In genomic region chr9:56100041-56100522, GRCm38 (mm10) we compare ENCODE assay signal across 14 mouse cellular contexts. TPM values are rescaled to one million over a fixed set of nuclear protein-coding genes. Genes with fewer than 3 reads are reported as not detected.
DNase-seq lines count a peak whose midpoint lies in the region; TF ChIP-seq lines count a peak whose summit lies in the region.
"Had no signal": no experiment of that assay in that cellular context is flagged by ENCODE, and none has a peak within 500 bp of the region (broad histone marks: within the 10 kb centered on the region; RNA-seq: fewer than 3 reads in every experiment).

No protein-coding gene starts in this region.

- peaks cover 3% of the 10 kb centered on the region for H3K9me3 ChIP-seq in CH12.LX (replicated peaks; ENCODE audit: low read length)
- H3K9me3 ChIP-seq: forebrain, embryonic 13.5 days; limb, embryonic 15.5 days; lung, embryonic 15.5 days; neural tube, embryonic 15.5 days had no signal

- in situ Hi-C loops in CH12.LX (cut with MboI; ENCODE audit: low pct_ligation_motif_present, low pct_unique_long_range_greater_than_20kb, low sequenced_read_pairs), result no loop called here

- TF ChIP-seq CTCF in spleen, adult 2 months (IDR thresholded peaks at IDR 0.05; ENCODE audit: extremely low read depth, insufficient read depth, insufficient read length, insufficient replicate concordance), result no peak
- no peak for TF ChIP-seq CTCF in CH12.LX (conservative IDR thresholded peaks at IDR 0.05 in 1 of 2, IDR thresholded peaks at IDR 0.05 in 1 of 2; ENCODE audit: low read depth in 2 of 2, low read length in 2 of 2)

- no peak for TF ChIP-seq POLR2A in spleen, adult 2 months (IDR thresholded peaks at IDR 0.05; ENCODE audit: low read depth, low read length)
- peak; percentile 33; the same call in 1 of the 2 replicates for TF ChIP-seq POLR2A in CH12.LX (IDR thresholded peaks at IDR 0.05; ENCODE audit: low read depth, low read length)

- H3K27me3 ChIP-seq in spleen, adult 2 months (ENCODE audit: control insufficient read depth, insufficient read depth, low read length), result no peaks in the 10 kb centered on the region
- H3K27me3 ChIP-seq in CH12.LX (replicated peaks), result no peaks in the 10 kb centered on the region
- H3K27me3 ChIP-seq in splenic B cell, adult 2 months (ENCODE audit: control insufficient read depth, insufficient read depth, low read length, poor library complexity, severe bottlenecking), result no peaks in the 10 kb centered on the region
- H3K27me3 ChIP-seq: forebrain, embryonic 13.5 days; limb, embryonic 15.5 days; lung, embryonic 15.5 days; neural tube, embryonic 15.5 days had no signal

- 30% methylated on average over 7 of the region's 7 CpGs for WGBS in spleen, adult 2 months

- peaks cover 34% of the 10 kb centered on the region for H3K4me1 ChIP-seq in spleen, adult 2 months (ENCODE audit: control insufficient read depth, insufficient read depth, insufficient read length)
- peaks cover 39 to 92% of the 10 kb centered on the region in 2 experiments for H3K4me1 ChIP-seq in CH12.LX (ENCODE audit: control insufficient read depth in 1 of 2, insufficient read depth in 2 of 2)
- H3K4me1 ChIP-seq: forebrain, embryonic 13.5 days; limb, embryonic 15.5 days; lung, embryonic 15.5 days had no signal

- DNase-seq in spleen, adult 2 months (ENCODE audit: low read depth in 1 of 2, low spot score in 2 of 2), result peak in 1 of 2 experiments; percentile 44
- DNase-seq in spleen, adult 12 weeks (ENCODE audit: low spot score), result no peak
- peak; percentile 92 for DNase-seq in CH12.LX (ENCODE audit: extremely low read depth)
- DNase-seq in induced T-regulatory cell, adult 2 months (ENCODE audit: low read depth), result peak; percentile 46
- peak; percentile 81 for DNase-seq in splenic B cell, adult 2 months (ENCODE audit: low read depth, low spot score)
- DNase-seq in left cerebral cortex, adult 9 months (ENCODE audit: low spot score in 2 of 2), result no peak
- no peak for DNase-seq in cerebellum, adult 8-10 months
- DNase-seq: cerebellum, adult 11 months; kidney, postnatal 14 days; thymus, adult 18-20 months had no signal

- H3K9ac ChIP-seq in CH12.LX (ENCODE audit: insufficient read depth, low read depth), result no peak overlapping the region
- H3K9ac ChIP-seq: forebrain, embryonic 13.5 days; limb, embryonic 15.5 days; lung, embryonic 15.5 days; neural tube, embryonic 15.5 days had no signal

- no peak; the same call in 1 of the 2 replicates for TF ChIP-seq EP300 in CH12.LX (IDR thresholded peaks at IDR 0.05; ENCODE audit: low read length)

- H3K27ac ChIP-seq in spleen, adult 2 months (ENCODE audit: insufficient read depth, low read length), result peak overlapping the region; percentile 40
- H3K27ac ChIP-seq in CH12.LX (ENCODE audit: insufficient read depth, low read depth), result peak overlapping the region; percentile 92
- H3K27ac ChIP-seq: forebrain, embryonic 13.5 days; limb, embryonic 15.5 days; lung, embryonic 15.5 days; neural tube, embryonic 15.5 days had no signal

- H3K79me2 ChIP-seq in CH12.LX (replicated peaks; ENCODE audit: control insufficient read depth, extremely low read depth, insufficient read depth, poor library complexity, severe bottlenecking), result no peaks in the 10 kb centered on the region

- H3K36me3 ChIP-seq in spleen, adult 2 months (ENCODE audit: control insufficient read depth, insufficient read depth, low read length), result peaks cover 1% of the 10 kb centered on the region; the same call in 1 of the 2 replicates
- H3K36me3 ChIP-seq in CH12.LX (replicated peaks in 1 of 2; ENCODE audit: control insufficient read depth in 1 of 2, insufficient read depth in 1 of 2, low read length in 1 of 2), result peaks cover 0 to 23% of the 10 kb centered on the region in 2 experiments
- H3K36me3 ChIP-seq in splenic B cell, adult 2 months (ENCODE audit: control insufficient read depth, insufficient read depth, low read length, poor library complexity, severe bottlenecking), result no peaks in the 10 kb centered on the region
- H3K36me3 ChIP-seq: limb, embryonic 15.5 days; lung, embryonic 15.5 days; neural tube, embryonic 15.5 days had no signal

- H3K4me2 ChIP-seq in CH12.LX (ENCODE audit: insufficient read depth, low read depth, poor library complexity, severe bottlenecking), result peak overlapping the region; percentile 52
- H3K4me2 ChIP-seq: forebrain, embryonic 13.5 days; limb, embryonic 15.5 days; lung, embryonic 15.5 days; neural tube, embryonic 15.5 days had no signal

- TF ChIP-seq RAD21 in CH12.LX (IDR thresholded peaks at IDR 0.05; ENCODE audit: low read depth, low read length), result no peak; the same call in 1 of the 2 replicates

- H3K4me3 ChIP-seq in spleen, adult 2 months (ENCODE audit: extremely low read depth, insufficient read depth, insufficient read length), result no peak overlapping the region
- no peak overlapping the region for H3K4me3 ChIP-seq in CH12.LX (replicated peaks in 1 of 3; ENCODE audit: low read depth in 2 of 3, low read length in 2 of 3, poor library complexity in 1 of 3)
- H3K4me3 ChIP-seq: forebrain, embryonic 13.5 days; limb, embryonic 15.5 days; lung, embryonic 15.5 days; neural tube, embryonic 15.5 days had no signal

- dilution Hi-C loops in CH12.LX (cut with MboI; ENCODE audit: extremely low pct_ligation_motif_present, extremely low pct_unique_long_range_greater_than_20kb, low sequenced_read_pairs), result no loop called here

TF ChIP-seq in CH12.LX, 34 proteins besides CTCF, POLR2A, EP300 and RAD21:
- TF ChIP-seq MAFK (IDR thresholded peaks at IDR 0.05; ENCODE audit: insufficient replicate concordance, low read length) (peak; percentile 47; the same call in 1 of the 2 replicates), MYC (IDR thresholded peaks at IDR 0.05; ENCODE audit: low read depth, low read length) (peak; percentile 38; the same call in 1 of the 2 replicates), JUND (conservative IDR thresholded peaks at IDR 0.05; ENCODE audit: low read depth, low read length) (no peak), JUN (IDR thresholded peaks at IDR 0.05; ENCODE audit: insufficient read depth, low read depth, low read length) (0 out of 2 replicates have a peak, but pooled peaks have one; percentile 16), UBTF (IDR thresholded peaks at IDR 0.05; ENCODE audit: low read depth, low read length) (no peak), ETS1 (conservative IDR thresholded peaks at IDR 0.05; ENCODE audit: low read depth, low read length) (peak; percentile 84), MEF2A (IDR thresholded peaks at IDR 0.05; ENCODE audit: borderline replicate concordance, low read depth, low read length) (peak; percentile 76), ZC3H11A (IDR thresholded peaks at IDR 0.05; ENCODE audit: low read depth, low read length) (no peak), TCF12 (IDR thresholded peaks at IDR 0.05; ENCODE audit: low read depth, low read length) (peak; percentile 96), RCOR1 (conservative IDR thresholded peaks at IDR 0.05; ENCODE audit: low read depth, low read length) (no peak; the same call in 1 of the 2 replicates), NELFE (IDR thresholded peaks at IDR 0.05; ENCODE audit: low read depth, low read length) (0 out of 2 replicates have a peak, but pooled peaks have one; percentile 12), HCFC1 (IDR thresholded peaks at IDR 0.05; ENCODE audit: low read depth, low read length) (peak; percentile 47), TBP (conservative IDR thresholded peaks at IDR 0.05; ENCODE audit: low read depth, low read length) (peak; percentile 70), NRF1 (IDR thresholded peaks at IDR 0.05; ENCODE audit: low read depth, low read length) (0 out of 2 replicates have a peak, but pooled peaks have one; percentile 6), ELF1 (IDR thresholded peaks at IDR 0.05; ENCODE audit: low read depth, low read length) (peak; percentile 66), E2F4 (IDR thresholded peaks at IDR 0.05; ENCODE audit: insufficient replicate concordance, low read depth, low read length) (no peak), SMC3 (IDR thresholded peaks at IDR 0.05; ENCODE audit: low read depth, low read length) (no peak), MXI1 (IDR thresholded peaks at IDR 0.05; ENCODE audit: low read depth, low read length) (no peak), ZNF384 (IDR thresholded peaks at IDR 0.05; ENCODE audit: low read depth, low read length) (no peak), USF1 (IDR thresholded peaks at IDR 0.05; ENCODE audit: low read depth, low read length) (no peak), MAX (IDR thresholded peaks at IDR 0.05; ENCODE audit: low read length) (no peak), IRF4 (IDR thresholded peaks at IDR 0.05; ENCODE audit: low read depth, low read length) (peak; percentile 16; the same call in 1 of the 2 replicates), USF2 (conservative IDR thresholded peaks at IDR 0.05; ENCODE audit: low read depth, low read length) (no peak), BHLHE40 (IDR thresholded peaks at IDR 0.05; ENCODE audit: low read depth, low read length) (peak; percentile 87), CHD1 (IDR thresholded peaks at IDR 0.05; ENCODE audit: low read depth, low read length) (no peak), ZMIZ1 (IDR thresholded peaks at IDR 0.05; ENCODE audit: low read depth, low read length) (no peak; the same call in 1 of the 2 replicates), ZKSCAN1 (IDR thresholded peaks at IDR 0.05; ENCODE audit: borderline replicate concordance, low read depth, low read length) (no peak), PAX5 (IDR thresholded peaks at IDR 0.05; ENCODE audit: low read length) (no peak), POLR2AphosphoS2 (IDR thresholded peaks at IDR 0.05; ENCODE audit: low read depth, low read length) (no peak), KAT2A (IDR thresholded peaks at IDR 0.05; ENCODE audit: insufficient replicate concordance, low read length) (no peak), GABPA (IDR thresholded peaks at IDR 0.05; ENCODE audit: insufficient replicate concordance, low read depth, low read length) (no peak)

RNA-seq across cellular contexts. Expression of gene Pstpip1, which starts 10.3 kb away (rescaled TPM):
- 51.8 and 65.0 TPM in 2 replicates for polyA plus RNA-seq in spleen, adult 2 months (2012; rRNA removed)
- total RNA-seq in CH12.LX (2012; rRNA removed) (8.1 and 9.3 TPM in 2 replicates), CH12.LX (2014; rRNA removed) (15.6 and 17.5 TPM in 2 replicates)
- 32.0 and 38.2 TPM in 2 replicates for polyA plus RNA-seq in CH12.LX (2012; ENCODE audit: insufficient read length, low read depth)

RNA-seq across cellular contexts. Expression of gene Rcn2, which starts 58.4 kb away (rescaled TPM):
- polyA plus RNA-seq in spleen, adult 2 months (2012; rRNA removed), result 27.6 and 41.9 TPM in 2 replicates
- total RNA-seq in CH12.LX (2012; rRNA removed) (16.8 and 18.5 TPM in 2 replicates), CH12.LX (2014; rRNA removed) (56.6 and 66.4 TPM in 2 replicates)
- 28.6 and 30.8 TPM in 2 replicates for polyA plus RNA-seq in CH12.LX (2012; ENCODE audit: insufficient read length, low read depth)

Comparison
In these comparisons a context has a peak if more than half of its experiments do, and no peak if none do; other contexts are left out.
1. DNase-seq: peak in CH12.LX (single experiment), induced T-regulatory cell, adult 2 months (single experiment) and splenic B cell, adult 2 months (single experiment); none in spleen, adult 12 weeks (single experiment), left cerebral cortex, adult 9 months (0 of 2) and cerebellum, adult 8-10 months (single experiment).